Mouse (Mus musculus) adrenal gland, postnatal 0 days (tissue): Measurements from ENCODE around the gene Uts2r. TPM values are rescaled to one million over a fixed set of nuclear protein-coding genes. Genes with fewer than 3 reads are reported as not detected.

Source experiments
- polyA plus RNA-seq: library from polyadenylated mRNA; unstranded; fragments of >200 nt; fragmentation: Nextera tagmentation; extraction: Ambion mirVana; gene quantifications from 2 replicates; pipeline ENCODE4 v1.2.1, GENCODE M21; 2015

The Uts2r gene
- 0.09 TPM in 1 of 2 replicates, not detected in the other for polyA plus RNA-seq

DNA sequence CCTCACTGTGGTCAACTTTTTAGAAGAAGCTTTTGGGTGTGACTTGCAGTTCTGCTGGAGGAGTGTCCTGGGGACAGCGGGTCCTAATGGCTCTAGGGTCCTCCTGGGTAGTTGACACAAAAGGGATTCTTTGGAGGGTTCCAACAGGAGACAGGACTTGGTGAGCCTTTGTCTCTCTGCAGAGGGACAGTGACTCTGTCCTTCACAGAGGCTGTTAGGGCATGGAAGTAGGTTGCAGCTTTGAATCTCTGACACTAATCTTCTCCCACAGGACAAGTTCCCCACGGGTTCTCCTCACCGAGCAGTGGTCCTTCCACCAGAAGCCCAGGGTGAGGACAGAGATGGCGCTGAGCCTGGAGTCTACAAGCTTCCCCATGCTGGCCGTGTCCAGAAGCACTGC, at the start of gene Uts2r:
Gene Uts2r, plus strand, starts transcription at position 301 of the 400 bp plus-strand sequence.

DNA sequence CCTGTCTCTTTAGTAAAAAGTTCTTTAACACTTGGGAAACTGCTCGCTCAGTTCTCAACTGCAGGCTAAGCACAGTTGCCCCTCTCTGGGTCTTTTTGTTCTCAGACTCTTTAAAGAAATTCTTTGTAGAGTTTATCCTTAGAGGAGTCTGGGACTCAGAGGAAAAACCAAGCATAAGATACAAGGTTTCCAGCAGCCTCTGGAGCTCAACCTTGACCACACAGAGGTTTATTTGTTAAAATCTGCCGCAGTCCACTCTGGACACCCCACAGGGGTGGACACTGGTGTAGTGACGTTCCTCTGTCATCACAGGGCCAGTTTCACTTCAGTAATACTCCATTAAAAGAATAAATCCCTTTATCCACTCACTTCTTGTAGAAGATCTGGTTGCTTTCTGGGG, 41.5 kb upstream of the Uts2r start, which contains the start of gene Tex19.2:
Gene Tex19.2, minus strand, starts transcription at position 101 of the 400 bp plus-strand sequence.

DNA sequence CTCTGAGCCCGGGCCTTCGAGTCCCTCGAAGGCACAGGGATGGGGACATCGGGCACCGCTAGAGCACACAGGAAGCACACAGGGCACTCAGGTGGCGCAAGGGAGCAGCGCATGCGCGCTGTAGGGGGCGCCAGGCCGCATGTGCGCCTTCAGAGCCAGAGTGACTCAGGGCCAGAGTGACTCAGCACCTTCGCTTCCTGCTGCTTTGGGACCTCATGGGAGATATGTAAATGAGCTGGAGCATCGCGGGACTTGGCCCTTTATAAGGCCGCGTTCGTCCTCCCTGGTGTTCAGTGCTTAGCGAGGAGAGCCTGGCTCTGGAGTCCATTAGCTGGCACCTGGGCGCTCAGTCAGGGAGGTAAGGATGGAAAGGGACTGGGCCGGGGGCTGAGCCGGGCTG, 14.2 kb upstream of the Uts2r start, which contains the start of gene Tex19.1:
Gene Tex19.1, plus strand, starts transcription at position 279 of the 400 bp plus-strand sequence.

DNA sequence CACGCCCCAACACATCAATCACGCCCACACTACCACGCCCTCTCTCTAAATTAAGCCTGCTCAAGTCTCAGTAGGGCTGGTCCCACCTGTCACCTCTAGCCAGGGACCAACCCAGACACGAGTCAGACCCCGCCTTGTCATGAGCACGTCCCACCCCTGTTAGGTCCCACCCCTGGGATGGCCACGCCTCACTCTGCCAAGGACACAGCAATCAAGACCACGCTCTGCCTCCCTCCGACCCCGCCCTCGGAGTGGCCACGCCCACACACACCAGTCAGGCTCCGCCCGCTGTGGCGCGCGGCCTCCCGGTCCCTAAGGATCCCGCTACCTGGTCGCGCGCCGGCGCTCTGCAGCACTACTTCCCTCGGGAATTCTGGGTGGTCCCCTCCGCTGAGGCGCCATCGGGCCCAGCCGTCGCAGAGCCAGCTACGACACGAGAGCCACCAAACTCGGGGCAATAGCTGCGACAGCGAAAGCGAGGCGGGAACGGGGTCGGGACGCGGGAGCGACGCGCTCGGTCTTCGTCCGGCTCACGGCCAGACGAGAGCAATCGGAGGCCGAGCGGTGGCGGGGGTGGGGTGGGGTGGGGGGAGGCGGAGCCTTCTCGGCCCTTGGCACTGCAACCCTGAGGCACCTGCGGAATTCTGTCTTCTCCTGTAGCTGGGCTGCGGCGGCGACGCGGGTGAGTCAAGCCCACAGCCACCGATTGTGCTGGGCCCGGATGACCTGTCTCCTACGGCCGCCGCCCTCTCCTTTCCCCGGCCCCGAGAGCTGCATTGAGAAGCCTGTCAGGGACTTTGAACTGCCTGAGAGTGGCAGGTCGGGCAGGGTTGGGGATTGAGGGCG, 44.3 kb downstream of the Uts2r start, which contains the start of the genes Hexdc and Ogfod3:
Gene Hexdc, plus strand, starts transcription at position 273 of the 846 bp plus-strand sequence.
Gene Ogfod3, minus strand, starts transcription at position 551 of the 846 bp plus-strand sequence.

Other genes with a start within 250 kb of the Uts2r start
- 4.1 and 6.3 TPM in 2 replicates for gene Ccdc57, start 227.4 kb upstream of the Uts2r start, polyA plus RNA-seq
- 10.1 and 11.9 TPM in 2 replicates for gene Slc16a3, start 211.8 kb upstream of the Uts2r start, polyA plus RNA-seq
- gene Csnk1d, start 168.9 kb upstream of the Uts2r start, polyA plus RNA-seq: 53.8 and 75.9 TPM in 2 replicates
- gene Cd7, start 120.9 kb upstream of the Uts2r start, polyA plus RNA-seq: 0.73 and 0.98 TPM in 2 replicates
- 1.3 TPM in 1 of 2 replicates, not detected in the other for gene Sectm1b, start 96.7 kb upstream of the Uts2r start, polyA plus RNA-seq
- 0.76 and 1.1 TPM in 2 replicates for gene Sectm1a, start 79.1 kb upstream of the Uts2r start, polyA plus RNA-seq
- 0.16 TPM in 1 of 2 replicates, not detected in the other for gene Tex19.2, start 41.6 kb upstream of the Uts2r start, polyA plus RNA-seq
- not detected in 2 replicates for gene Tex19.1, start 14.1 kb upstream of the Uts2r start, polyA plus RNA-seq
- 6.9 and 7.4 TPM in 2 replicates for gene Hexdc, start 44.2 kb downstream of the Uts2r start, polyA plus RNA-seq
- gene Ogfod3, start 44.4 kb downstream of the Uts2r start, polyA plus RNA-seq: 29.3 and 40.0 TPM in 2 replicates
- gene Cybc1, start 69.1 kb downstream of the Uts2r start, polyA plus RNA-seq: 22.0 and 26.4 TPM in 2 replicates
- gene Narf, start 77.0 kb downstream of the Uts2r start, polyA plus RNA-seq: 13.6 and 15.3 TPM in 2 replicates
- gene Foxk2, start 99.7 kb downstream of the Uts2r start, polyA plus RNA-seq: 4.8 and 5.8 TPM in 2 replicates
- gene Wdr45b, start 194.2 kb downstream of the Uts2r start, polyA plus RNA-seq: 74.8 and 82.6 TPM in 2 replicates
- gene Rab40b, start 228.0 kb downstream of the Uts2r start, polyA plus RNA-seq: 10.2 and 12.2 TPM in 2 replicates